Mouse (Mus musculus): ENCODE results near the gene Taf10. TPM values are rescaled to one million over a fixed set of nuclear protein-coding genes. Genes with fewer than 3 reads are reported as not detected.

The Taf10 gene
- total and polyA plus RNA-seq, 3 experiments, result 233 to 350 TPM; not detected in 1

DNA sequence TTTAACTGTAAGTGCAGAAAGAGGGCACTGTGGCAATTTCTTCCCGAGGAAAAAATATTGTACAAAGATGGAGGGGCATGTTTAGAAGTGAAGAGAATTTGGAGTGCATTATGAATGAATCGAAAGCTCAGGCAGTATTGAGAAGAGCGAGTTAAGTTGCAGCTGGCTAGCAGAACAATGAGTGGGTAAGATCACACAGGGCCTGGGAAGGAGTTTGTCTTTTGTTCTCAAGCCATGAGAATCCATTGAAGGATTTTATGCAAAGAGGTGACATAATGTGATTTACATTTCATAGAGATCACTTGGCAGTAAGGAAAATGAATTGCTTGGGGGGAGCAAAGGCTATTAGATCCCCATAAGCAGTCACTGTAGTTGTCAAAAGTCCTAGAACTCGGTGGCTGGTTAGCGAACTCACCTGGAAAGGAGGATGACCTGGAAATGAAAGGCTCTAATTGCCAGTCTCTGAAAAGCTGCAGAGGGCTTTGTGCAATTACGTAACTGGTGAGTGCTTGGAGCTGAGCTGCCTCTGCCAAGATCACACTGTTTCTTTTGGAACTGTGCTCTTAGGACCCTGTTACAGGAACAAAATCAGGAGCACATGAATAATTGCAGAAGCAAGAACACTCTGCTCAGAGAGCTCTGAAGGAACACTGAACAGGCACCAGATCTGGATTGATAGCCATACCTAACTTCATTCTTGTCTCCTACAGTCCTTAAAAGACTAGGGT is 15.3 kb downstream of the Taf10 start:
- Histone ChIP-seq H3K4me3 (ENCODE audit: control insufficient read depth in 1 of 2, insufficient read depth in 1 of 2, low read depth in 2 of 2, low read length in 2 of 2) (no peak overlapping the region), H3K9me3 (replicated peaks; ENCODE audit: insufficient read depth, low read length) (no peaks in the 10 kb centered on the region), H3K27ac (ENCODE audit: control insufficient read depth, low read depth, low read length) (no peak overlapping the region), H3K27me3 (ENCODE audit: control insufficient read depth in 1 of 2, insufficient read depth in 2 of 2, low read length in 2 of 2) (no peaks in the 10 kb centered on the region), H3K36me3 (ENCODE audit: control insufficient read depth in 1 of 2, insufficient read depth in 2 of 2, low read length in 2 of 2) (peaks cover 8 to 11% of the 10 kb centered on the region in 2 experiments), H3K79me2 (ENCODE audit: control insufficient read depth, insufficient read depth, low read length, poor library complexity) (peaks cover 4% of the 10 kb centered on the region), H3K4me1 (ENCODE audit: control insufficient read depth in 1 of 2, insufficient read depth in 2 of 2, low read length in 2 of 2) (peaks cover 0 to 6% of the 10 kb centered on the region in 2 experiments; a peak in 3 of 4 replicates), H3K9ac (ENCODE audit: control insufficient read depth, low read depth, low read length, poor library complexity, severe bottlenecking) (no peak overlapping the region)
- no peak for TF ChIP-seq HCFC1 (IDR thresholded peaks at IDR 0.05; ENCODE audit: low read depth, low read length)
- no peak for TF ChIP-seq E2F4 (IDR thresholded peaks at IDR 0.05; ENCODE audit: borderline replicate concordance, low read depth, low read length)
- DNase-seq (ENCODE audit: low read depth, low spot score), result no peak

DNA sequence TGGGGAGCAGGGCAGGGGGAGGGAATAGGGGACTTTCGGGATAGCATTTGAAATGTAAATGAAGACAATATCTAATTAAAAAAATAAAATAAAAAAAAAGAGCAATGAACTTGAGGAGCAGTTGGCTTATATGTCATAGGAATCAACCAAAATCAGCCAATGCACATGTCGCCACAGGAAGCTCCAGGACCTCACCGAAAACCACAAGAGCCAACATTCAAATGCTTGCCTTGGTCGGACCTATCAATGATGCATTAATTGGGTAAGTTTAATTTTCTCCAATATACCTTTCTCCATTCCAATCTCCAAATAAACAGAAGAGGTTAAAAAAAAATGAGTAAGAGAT is 17.2 kb downstream of the Taf10 start:
- no peaks in the 10 kb centered on the region for H3K79me2 ChIP-seq (ENCODE audit: control insufficient read depth, insufficient read depth, low read length, poor library complexity)
- no peak overlapping the region for H3K9ac ChIP-seq (ENCODE audit: control insufficient read depth, low read depth, low read length, poor library complexity, severe bottlenecking)
- TF ChIP-seq E2F4 (IDR thresholded peaks at IDR 0.05; ENCODE audit: borderline replicate concordance, low read depth, low read length), result no peak
- no peak for TF ChIP-seq ZC3H11A (IDR thresholded peaks at IDR 0.05; ENCODE audit: low read depth, low read length)
- no peak for TF ChIP-seq USF2 (IDR thresholded peaks at IDR 0.05; ENCODE audit: borderline replicate concordance in 1 of 2, insufficient read depth in 1 of 2, low read depth in 1 of 2, low read length in 2 of 2)
- TF ChIP-seq TBP (IDR thresholded peaks at IDR 0.05; ENCODE audit: low read depth, low read length), result no peak
- TF ChIP-seq EP300 (IDR thresholded peaks at IDR 0.05; ENCODE audit: low read depth in 1 of 2, low read length in 2 of 2), result no peak
- no peak for TF ChIP-seq ELF1 (IDR thresholded peaks at IDR 0.05; ENCODE audit: low read depth, low read length)
- TF ChIP-seq BHLHE40 (IDR thresholded peaks at IDR 0.05; ENCODE audit: borderline replicate concordance, low read depth, low read length), result no peak
- no peak for TF ChIP-seq MAX (IDR thresholded peaks at IDR 0.05; ENCODE audit: low read length)
- no peak for TF ChIP-seq POLR2AphosphoS5 (IDR thresholded peaks at IDR 0.05; ENCODE audit: borderline replicate concordance, low read depth, low read length)
- TF ChIP-seq MXI1 (IDR thresholded peaks at IDR 0.05; ENCODE audit: low read depth, low read length), result no peak
- no peak for TF ChIP-seq CHD2 (IDR thresholded peaks at IDR 0.05; ENCODE audit: low read length)
- no peak for TF ChIP-seq CHD1 (IDR thresholded peaks at IDR 0.05; ENCODE audit: low read depth, low read length)
- TF ChIP-seq POLR2A (IDR thresholded peaks at IDR 0.05; ENCODE audit: control insufficient read depth in 1 of 2, insufficient read depth in 1 of 2, low read depth in 1 of 2, low read length in 2 of 2, poor library complexity in 1 of 2), result no peak
- TF ChIP-seq MAFK (IDR thresholded peaks at IDR 0.05; ENCODE audit: borderline replicate concordance, low read depth, low read length), result no peak
- TF ChIP-seq MAZ (IDR thresholded peaks at IDR 0.05; ENCODE audit: low read depth, low read length), result no peak
- no peak for TF ChIP-seq ZKSCAN1 (IDR thresholded peaks at IDR 0.05; ENCODE audit: low read depth, low read length)
- no peak for TF ChIP-seq GATA1 (IDR thresholded peaks at IDR 0.05; ENCODE audit: low read depth, low read length)
- TF ChIP-seq MYC (IDR thresholded peaks at IDR 0.05; ENCODE audit: low read depth, low read length), result no peak
- no peak for TF ChIP-seq GABPA (IDR thresholded peaks at IDR 0.05; ENCODE audit: low read depth, low read length)
- no peak for TF ChIP-seq UBTF (IDR thresholded peaks at IDR 0.05; ENCODE audit: borderline replicate concordance, insufficient read depth, low read depth, low read length)
- H3K36me3 ChIP-seq (ENCODE audit: control insufficient read depth in 1 of 2, insufficient read depth in 2 of 2, low read length in 2 of 2), result peaks cover 0 to 11% of the 10 kb centered on the region in 2 experiments; a peak in 1 of 4 replicates
- H3K4me1 ChIP-seq (ENCODE audit: control insufficient read depth in 1 of 2, insufficient read depth in 2 of 2, low read length in 2 of 2), result peaks cover 0 to 6% of the 10 kb centered on the region in 2 experiments; a peak in 3 of 4 replicates
- no peak for DNase-seq (ENCODE audit: low read depth, low spot score)
- H3K27me3 ChIP-seq (ENCODE audit: control insufficient read depth in 1 of 2, insufficient read depth in 2 of 2, low read length in 2 of 2), result no peaks in the 10 kb centered on the region
- no peaks in the 10 kb centered on the region for H3K9me3 ChIP-seq (replicated peaks; ENCODE audit: insufficient read depth, low read length)
- no peak overlapping the region for H3K4me3 ChIP-seq (ENCODE audit: control insufficient read depth in 1 of 2, insufficient read depth in 1 of 2, low read depth in 2 of 2, low read length in 2 of 2)
- no peak overlapping the region for H3K27ac ChIP-seq (ENCODE audit: control insufficient read depth, low read depth, low read length)

All from MEL (cell line).